Mouse (Mus musculus) heart, postnatal 0 days (tissue): Measurements from ENCODE around the gene Lef1.

Source experiments
- CTCF ChIP-seq: IDR thresholded peaks from 2 replicates; pipeline ENCODE4 v1.5.1; 2016; ENCODE audit warnings: antibody characterized with exemption, control low read depth, low read depth
- EP300 ChIP-seq: IDR thresholded peaks from 2 replicates; pipeline ENCODE4 v1.6.1; 2016; ENCODE audit warnings: antibody characterized with exemption, low read depth

- TF ChIP-seq EP300 (no peak), CTCF (no peak)
Observed at GRCm38 (mm10) chr3:131255399-131255981, 145.2 kb downstream of the Lef1 start.
